Mouse (Mus musculus): ENCODE results near the gene Tpi1. TPM values are rescaled to one million over a fixed set of nuclear protein-coding genes. Genes with fewer than 3 reads are reported as not detected.
"Not testable (repeated sequence)": the region's sequence is repeated elsewhere in the genome, so short reads cannot be mapped to it uniquely, and the experiment has no call there.

Tpi1 gene
- polyA plus RNA-seq, 1 experiment from 2014 or later = 1,356 TPM

DNA sequence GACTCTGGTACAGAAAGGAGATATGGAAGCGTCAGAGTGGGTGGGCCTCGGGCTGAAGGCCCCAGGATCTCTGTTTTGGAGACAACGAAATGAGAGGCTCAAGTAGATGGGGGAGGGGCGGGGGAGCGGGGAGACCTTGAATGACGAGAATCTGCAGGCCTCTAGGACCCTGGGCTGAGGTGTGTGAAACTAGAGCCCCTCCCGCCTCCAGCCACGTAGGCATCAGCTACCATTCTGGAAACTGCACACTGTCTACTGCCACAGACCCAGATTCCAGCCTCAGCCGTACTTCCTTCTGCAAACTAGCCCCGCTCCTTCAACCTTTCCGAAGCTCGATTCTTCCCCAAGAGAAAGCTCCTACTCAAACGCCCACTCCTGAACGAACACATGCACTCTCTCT, 42.2 kb upstream of the Tpi1 start:
- peaks cover 35% of the 10 kb centered on the region for H3K4me1 ChIP-seq (replicated peaks)
- peaks cover 26% of the 10 kb centered on the region for H3K27me3 ChIP-seq (replicated peaks)
- peaks cover 25% of the 10 kb centered on the region; the same call in 1 of the 2 replicates for H3K36me3 ChIP-seq
- ATAC-seq (ENCODE audit: insufficient number of reproducible peaks, low FRiP score) = peak; percentile 53; the same call in 1 of the 2 replicates
- peak overlapping the region; percentile 96 for H3K4me2 ChIP-seq
- 3% methylated on average over 14 of the region's 14 CpGs for whole genome bisulfite sequencing
- peak overlapping the region; percentile 73 for H3K27ac ChIP-seq (ENCODE audit: poor library complexity, severe bottlenecking)
- peak overlapping the region; percentile 81 for H3K9ac ChIP-seq
- H3K4me3 ChIP-seq = peak overlapping the region; percentile 89
- no peaks in the 10 kb centered on the region for H3K9me3 ChIP-seq (replicated peaks)

DNA sequence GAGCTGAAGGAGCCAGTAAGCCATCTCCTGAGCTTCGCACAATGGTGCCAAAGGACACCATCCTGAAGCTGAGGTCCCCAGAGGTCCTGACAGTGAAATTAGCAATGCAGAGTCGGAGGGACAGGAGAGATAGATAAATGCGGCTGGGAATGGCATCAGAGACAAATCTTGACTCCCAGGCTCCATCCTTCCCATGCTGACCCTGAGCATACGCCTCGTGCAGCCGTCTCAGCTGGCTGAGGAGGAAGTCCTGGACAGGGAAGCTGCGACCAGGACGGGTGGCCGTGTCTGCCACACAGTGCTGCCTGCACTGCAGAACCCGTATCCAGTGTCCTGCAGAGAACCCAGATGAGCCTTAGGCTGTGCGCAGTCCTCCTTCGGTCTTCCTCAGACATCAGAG, 40.6 kb upstream of the Tpi1 start:
- ATAC-seq (ENCODE audit: insufficient number of reproducible peaks, low FRiP score) = no peak
- WGBS = 58% methylated on average over 12 of the region's 12 CpGs
- Histone ChIP-seq H3K27me3 (replicated peaks) (peaks cover 20% of the 10 kb centered on the region), H3K4me1 (replicated peaks) (peaks cover 30% of the 10 kb centered on the region), H3K36me3 (peaks cover 33% of the 10 kb centered on the region; the same call in 1 of the 2 replicates), H3K9ac (no peak overlapping the region), H3K9me3 (replicated peaks) (no peaks in the 10 kb centered on the region), H3K4me2 (no peak overlapping the region), H3K27ac (ENCODE audit: poor library complexity, severe bottlenecking) (no peak overlapping the region), H3K4me3 (no peak overlapping the region)

DNA sequence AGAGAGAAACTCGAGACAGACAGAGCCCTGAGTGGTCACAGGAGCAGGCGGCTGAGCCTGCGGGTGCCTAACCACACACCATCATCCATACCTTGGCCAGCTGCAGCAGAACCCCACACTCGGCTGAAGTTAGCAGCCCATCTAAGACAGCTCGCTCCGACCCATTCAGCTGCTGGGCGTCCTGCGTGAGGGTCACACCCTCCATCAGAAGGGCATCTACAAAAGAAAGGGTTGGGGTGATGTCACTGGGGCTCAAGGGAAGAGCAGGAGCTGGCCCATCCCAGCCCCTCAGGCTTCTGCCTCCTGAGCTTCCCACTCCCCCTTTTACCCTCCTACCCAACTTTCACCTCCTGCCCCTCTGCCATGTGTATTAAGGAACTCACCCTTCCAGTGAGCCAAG, 36.4 kb upstream of the Tpi1 start:
- Histone ChIP-seq H3K4me3 (no peak overlapping the region), H3K4me1 (replicated peaks) (peaks cover 11% of the 10 kb centered on the region; the same call in 1 of the 2 replicates), H3K9ac (no peak overlapping the region), H3K27me3 (replicated peaks) (no peaks in the 10 kb centered on the region), H3K4me2 (no peak overlapping the region), H3K9me3 (replicated peaks) (no peaks in the 10 kb centered on the region), H3K36me3 (peaks cover 39% of the 10 kb centered on the region), H3K27ac (ENCODE audit: poor library complexity, severe bottlenecking) (no peak overlapping the region)
- WGBS = 49% methylated on average over 8 of the region's 8 CpGs
- ATAC-seq (ENCODE audit: insufficient number of reproducible peaks, low FRiP score) = no peak

DNA sequence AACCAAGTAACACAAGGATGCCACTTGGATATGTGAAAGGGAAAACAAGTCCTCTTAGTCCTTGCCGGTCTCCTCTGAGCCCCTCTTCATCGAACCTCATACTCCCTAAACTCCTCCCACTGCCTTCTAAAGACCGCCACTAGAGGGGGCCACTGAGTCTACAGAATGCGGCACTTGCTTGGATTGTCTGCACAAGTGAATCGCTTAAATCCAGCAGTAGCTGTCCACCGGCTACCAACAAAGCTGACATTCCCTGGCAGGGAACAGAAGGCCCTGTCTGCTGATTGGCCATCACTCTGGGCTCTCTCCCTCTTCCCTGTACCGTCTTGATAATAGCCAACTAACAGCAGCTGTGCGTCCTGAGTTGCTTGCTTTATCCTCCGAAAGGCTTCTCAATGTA, 33.2 kb upstream of the Tpi1 start:
- H3K9ac ChIP-seq = no peak overlapping the region
- H3K4me1 ChIP-seq (replicated peaks) = 0 out of 2 replicates have a peak, but pooled peaks cover 3% of the 10 kb centered on the region
- H3K4me3 ChIP-seq = no peak overlapping the region
- no peak overlapping the region for H3K4me2 ChIP-seq
- H3K27me3 ChIP-seq (replicated peaks) = no peaks in the 10 kb centered on the region
- ATAC-seq (ENCODE audit: insufficient number of reproducible peaks, low FRiP score) = peak; percentile 29; the same call in 1 of the 2 replicates
- peaks cover 31% of the 10 kb centered on the region for H3K36me3 ChIP-seq
- H3K27ac ChIP-seq (ENCODE audit: poor library complexity, severe bottlenecking) = no peak overlapping the region
- 11% methylated on average over 9 of the region's 9 CpGs for WGBS
- no peaks in the 10 kb centered on the region for H3K9me3 ChIP-seq (replicated peaks)

DNA sequence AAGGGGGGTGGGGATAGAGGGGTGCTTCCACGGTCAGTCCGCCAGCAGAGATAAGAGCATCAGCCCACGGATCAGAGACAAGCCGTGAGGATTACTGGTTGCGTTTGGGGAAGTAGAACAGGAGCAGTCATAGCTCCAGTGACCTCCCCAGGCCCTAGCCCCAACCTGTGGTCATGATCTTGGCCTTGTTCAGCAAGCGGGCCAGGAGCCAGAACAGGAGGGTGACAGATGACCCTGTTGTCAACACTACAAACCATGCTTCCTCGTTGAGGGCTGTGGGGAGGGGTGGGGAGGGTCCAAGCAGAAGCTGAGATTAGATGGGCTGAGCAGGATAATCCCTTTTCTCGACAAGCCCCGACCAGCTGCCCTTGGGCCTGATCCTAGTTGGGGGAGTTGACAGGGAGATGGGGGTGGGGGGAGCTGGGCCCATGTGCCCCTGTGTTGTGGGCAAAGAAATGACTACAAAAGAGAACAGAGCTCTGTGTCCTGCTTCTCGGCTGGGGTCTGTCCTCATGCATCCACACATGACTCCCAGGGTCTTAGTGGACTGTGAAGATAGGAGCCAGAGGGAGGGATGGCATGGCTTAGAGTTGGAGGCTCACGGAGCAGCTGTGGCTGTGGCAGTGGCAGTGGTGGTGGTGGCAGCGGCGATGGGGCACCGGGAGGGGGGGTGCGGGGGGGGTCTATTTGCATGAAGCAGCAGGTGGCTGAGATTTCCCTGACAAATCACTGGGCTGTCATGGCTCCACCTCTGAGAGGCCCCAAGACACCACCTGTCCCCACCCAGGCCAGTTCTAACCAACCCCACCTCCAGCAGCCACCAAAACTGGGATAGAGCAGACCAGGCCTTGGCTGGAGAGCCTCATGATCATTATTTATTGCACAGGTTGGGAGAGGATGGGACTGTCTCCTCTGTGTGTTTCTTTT, 26.4 kb upstream of the Tpi1 start, which contains the start of gene Gnb3:
Gene Gnb3 (minus strand): TSS at position 35 of the 927 bp plus-strand sequence.
- ATAC-seq (ENCODE audit: insufficient number of reproducible peaks, low FRiP score) = peak; percentile 30; the same call in 1 of the 2 replicates
- peak within 1 kb of the TSS; percentile 56 for H3K4me2 ChIP-seq
- H3K4me3 ChIP-seq = 0 out of 2 replicates have a peak within 1 kb of the TSS, but pooled peaks have one; percentile 0
- peaks cover 17% of the 10 kb centered on the region for H3K36me3 ChIP-seq
- peak within 1 kb of the TSS; percentile 58; the same call in 1 of the 2 replicates for H3K27ac ChIP-seq (ENCODE audit: poor library complexity, severe bottlenecking)
- no peaks in the 10 kb centered on the region for H3K9me3 ChIP-seq (replicated peaks)
- H3K4me1 ChIP-seq (replicated peaks) = peaks cover 34% of the 10 kb centered on the region
- 23% methylated on average over 15 of the region's 15 CpGs for WGBS
- H3K9ac ChIP-seq = peak within 1 kb of the TSS; percentile 46
- H3K27me3 ChIP-seq (replicated peaks) = no peaks in the 10 kb centered on the region

DNA sequence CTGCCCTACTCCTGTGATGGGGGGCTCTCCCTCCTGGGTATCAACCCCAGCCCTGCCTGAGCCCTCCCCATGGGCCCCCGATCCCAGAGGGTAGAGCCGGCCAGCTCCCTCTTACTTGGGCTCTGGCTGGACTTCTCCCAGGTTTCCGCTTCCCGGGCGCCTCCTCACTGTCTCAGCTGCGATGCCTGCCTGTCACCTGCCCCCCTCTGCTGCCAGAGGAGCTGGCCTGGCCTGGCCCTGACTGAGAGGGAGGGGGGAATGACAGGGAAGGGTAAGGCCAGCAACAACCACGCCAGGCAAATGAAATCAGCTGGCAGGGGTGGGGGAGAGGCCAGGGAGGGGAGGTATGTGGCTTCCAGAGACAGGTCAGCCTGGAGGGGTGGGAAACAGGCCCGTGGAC, 25.7 kb upstream of the Tpi1 start:
- peaks cover 37% of the 10 kb centered on the region for H3K4me1 ChIP-seq (replicated peaks)
- H3K27ac ChIP-seq (ENCODE audit: poor library complexity, severe bottlenecking) = peak overlapping the region; percentile 58; the same call in 1 of the 2 replicates
- no peaks in the 10 kb centered on the region for H3K9me3 ChIP-seq (replicated peaks)
- H3K27me3 ChIP-seq (replicated peaks) = no peaks in the 10 kb centered on the region
- 5% methylated on average over 8 of the region's 8 CpGs for WGBS
- ATAC-seq (ENCODE audit: insufficient number of reproducible peaks, low FRiP score) = peak; percentile 27
- H3K36me3 ChIP-seq = peaks cover 19% of the 10 kb centered on the region
- 0 out of 2 replicates have a peak overlapping the region, but pooled peaks have one; percentile 0 for H3K4me3 ChIP-seq
- H3K9ac ChIP-seq = peak overlapping the region; percentile 46
- H3K4me2 ChIP-seq = peak overlapping the region; percentile 56

DNA sequence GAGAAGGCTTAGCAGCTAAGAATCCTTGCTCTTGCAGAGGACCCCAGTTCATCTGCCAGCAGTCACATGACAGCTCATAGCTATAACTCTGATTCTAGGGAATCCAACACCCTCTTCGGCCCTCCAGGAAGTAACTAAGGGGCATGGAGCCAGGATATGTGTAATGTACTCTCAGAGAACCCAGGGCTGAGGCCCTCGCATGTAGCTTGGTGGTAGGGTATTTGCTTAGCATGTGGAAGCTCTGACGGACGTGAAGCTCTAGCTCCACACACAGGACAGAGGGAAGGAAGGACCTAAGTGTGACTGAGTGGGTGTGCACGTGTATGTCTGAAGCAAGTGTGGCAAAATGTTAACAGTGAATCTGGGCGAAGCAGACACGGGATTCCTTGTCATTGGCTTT, 22.3 kb upstream of the Tpi1 start:
- Histone ChIP-seq H3K4me1 (replicated peaks) (peaks cover 37% of the 10 kb centered on the region), H3K4me2 (no peak overlapping the region), H3K4me3 (no peak overlapping the region), H3K36me3 (peaks cover 33% of the 10 kb centered on the region), H3K9me3 (replicated peaks) (no peaks in the 10 kb centered on the region), H3K9ac (no peak overlapping the region), H3K27ac (ENCODE audit: poor library complexity, severe bottlenecking) (no peak overlapping the region), H3K27me3 (replicated peaks) (no peaks in the 10 kb centered on the region)
- no peak for ATAC-seq (ENCODE audit: insufficient number of reproducible peaks, low FRiP score)
- 68% methylated on average over 7 of the region's 7 CpGs for WGBS

DNA sequence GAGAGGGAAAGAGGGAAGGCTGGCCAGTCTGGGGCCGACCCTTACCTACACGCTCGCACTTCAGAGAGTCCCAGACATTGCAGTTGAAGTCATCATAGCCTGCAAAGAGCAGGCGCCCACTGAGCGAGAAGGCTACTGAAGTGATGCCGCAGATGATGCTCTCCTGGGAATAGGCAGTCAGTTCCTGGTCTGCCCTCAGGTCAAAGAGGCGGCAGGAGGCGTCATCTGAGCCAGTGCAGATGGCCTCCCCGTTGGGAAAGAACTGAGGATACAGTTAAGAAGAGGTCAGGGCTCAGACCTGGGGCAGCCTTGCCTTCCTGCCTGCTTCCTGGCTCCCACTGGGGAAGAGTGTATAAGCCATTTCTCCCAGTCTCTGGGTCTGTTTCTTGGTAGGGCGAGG, 21.4 kb upstream of the Tpi1 start:
- Histone ChIP-seq H3K4me2 (no peak overlapping the region), H3K9me3 (replicated peaks) (no peaks in the 10 kb centered on the region), H3K4me3 (no peak overlapping the region), H3K27me3 (replicated peaks) (no peaks in the 10 kb centered on the region), H3K9ac (peak overlapping the region; percentile 21; the same call in 1 of the 2 replicates), H3K36me3 (peaks cover 33% of the 10 kb centered on the region), H3K4me1 (replicated peaks) (peaks cover 37% of the 10 kb centered on the region), H3K27ac (ENCODE audit: poor library complexity, severe bottlenecking) (no peak overlapping the region)
- ATAC-seq (ENCODE audit: insufficient number of reproducible peaks, low FRiP score) = no peak
- 43% methylated on average over 10 of the region's 10 CpGs for whole genome bisulfite sequencing

DNA sequence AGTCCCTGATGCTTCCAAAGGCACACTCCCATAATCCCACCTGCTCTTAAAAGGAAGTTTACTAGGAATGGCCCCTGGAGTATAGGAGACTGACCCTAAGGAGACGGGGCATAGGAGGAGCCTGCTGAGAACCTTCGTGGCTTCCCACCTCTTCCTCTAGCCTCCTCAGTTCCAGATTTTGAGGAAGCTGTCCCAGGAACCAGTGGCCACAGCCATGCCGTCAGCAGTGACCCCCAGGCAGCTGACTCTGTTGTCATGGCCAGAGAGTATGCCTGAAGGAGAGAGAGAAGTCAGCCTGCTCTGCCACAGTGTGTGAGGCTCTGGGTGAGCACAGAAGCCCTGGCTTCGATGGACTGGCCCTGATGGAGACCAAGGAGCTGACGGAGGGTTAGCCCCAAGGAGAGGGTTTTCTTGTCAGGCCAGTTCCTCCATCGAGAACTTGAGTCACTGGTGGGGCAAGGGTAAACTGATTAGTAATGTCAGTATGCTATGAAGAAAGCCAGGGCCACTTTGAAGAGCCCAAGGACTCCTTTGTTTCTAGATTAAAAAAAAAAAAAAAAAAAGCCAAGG, 20.5 kb upstream of the Tpi1 start:
- Histone ChIP-seq H3K9me3 (replicated peaks) (no peaks in the 10 kb centered on the region), H3K4me2 (no peak overlapping the region), H3K27ac (ENCODE audit: poor library complexity, severe bottlenecking) (no peak overlapping the region), H3K36me3 (peaks cover 33% of the 10 kb centered on the region), H3K27me3 (replicated peaks) (no peaks in the 10 kb centered on the region), H3K4me3 (no peak overlapping the region), H3K9ac (no peak overlapping the region), H3K4me1 (replicated peaks) (peaks cover 31% of the 10 kb centered on the region)
- WGBS = 82% methylated on average over 6 of the region's 6 CpGs
- no peak for ATAC-seq (ENCODE audit: insufficient number of reproducible peaks, low FRiP score)

DNA sequence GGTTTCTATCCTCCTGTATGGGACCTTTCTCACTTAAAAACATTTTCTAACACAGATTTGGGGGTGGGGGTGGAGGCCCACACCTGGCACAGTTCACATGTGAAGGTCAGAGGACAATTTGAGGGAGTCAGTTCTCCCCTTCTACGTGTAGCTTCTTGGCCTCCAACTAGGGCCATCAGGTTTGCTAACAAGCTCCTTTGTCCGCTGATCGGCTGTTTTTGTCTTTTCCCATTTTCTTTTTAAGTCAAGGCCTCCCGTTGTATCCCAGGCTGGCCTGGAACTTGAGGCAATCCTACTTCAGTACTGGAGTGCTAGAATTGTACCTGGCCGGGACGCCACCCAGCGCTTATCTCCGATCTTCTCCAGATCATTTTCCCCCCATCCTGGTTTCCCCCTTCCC, 17.6 kb upstream of the Tpi1 start:
- H3K9me3 ChIP-seq (replicated peaks) = no peaks in the 10 kb centered on the region
- no peak for ATAC-seq (ENCODE audit: insufficient number of reproducible peaks, low FRiP score)
- no peak overlapping the region for H3K4me3 ChIP-seq
- WGBS = 96% methylated on average over 8 of the region's 8 CpGs
- H3K36me3 ChIP-seq = peaks cover 33% of the 10 kb centered on the region
- no peak overlapping the region for H3K27ac ChIP-seq (ENCODE audit: poor library complexity, severe bottlenecking)
- no peak overlapping the region for H3K9ac ChIP-seq
- H3K4me2 ChIP-seq = no peak overlapping the region
- no peaks in the 10 kb centered on the region for H3K27me3 ChIP-seq (replicated peaks)
- peaks cover 33% of the 10 kb centered on the region for H3K4me1 ChIP-seq (replicated peaks)

DNA sequence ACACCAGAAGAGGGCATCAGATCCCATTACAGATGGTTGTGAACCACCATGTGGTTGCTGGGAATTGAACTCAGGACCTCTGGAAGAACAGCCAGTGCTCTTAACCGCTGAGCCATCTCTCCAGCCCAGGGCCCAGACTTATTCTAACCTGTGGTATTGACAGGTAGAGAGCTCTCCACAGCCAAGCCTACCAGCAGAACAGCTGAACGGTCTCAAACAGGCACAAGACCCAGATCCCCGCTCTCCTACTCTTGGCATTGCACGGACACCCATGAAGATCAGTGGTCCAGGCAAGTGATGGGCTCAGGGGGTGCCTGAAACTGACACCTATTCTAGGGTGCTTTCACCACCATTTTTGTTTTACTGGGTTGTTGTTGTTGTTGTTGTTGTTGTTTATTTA, 17.1 kb upstream of the Tpi1 start:
- H3K9ac ChIP-seq = not testable (repeated sequence)
- WGBS = 97% methylated on average over 4 of the region's 4 CpGs

More for the DNA sequence above, 17.1 kb upstream of the Tpi1 start:
- not testable (repeated sequence) for H3K9me3 ChIP-seq (replicated peaks); ATAC-seq (ENCODE audit: insufficient number of reproducible peaks, low FRiP score); H3K27ac ChIP-seq (ENCODE audit: poor library complexity, severe bottlenecking); H3K27me3 ChIP-seq (replicated peaks)
- Histone ChIP-seq H3K4me1 (replicated peaks) (peaks cover 29% of the 10 kb centered on the region), H3K4me3 (peak overlapping the region; percentile 10), H3K36me3 (peaks cover 34% of the 10 kb centered on the region), H3K4me2 (peak overlapping the region; percentile 81)

Measured in heart, embryonic 12.5 days (tissue).